Comparison of ENCODE assay signal across 30 mouse cellular contexts in genomic region chr14:7923635-7924034, GRCm38 (mm10). TPM values are rescaled to one million over a fixed set of nuclear protein-coding genes. Genes with fewer than 3 reads are reported as not detected.
DNase-seq lines count a peak whose midpoint lies in the region; ATAC-seq and TF ChIP-seq lines count a peak whose summit lies in the region.
"Had no signal": no experiment of that assay in that cellular context is flagged by ENCODE, and none has a peak within 500 bp of the region (broad histone marks: within the 10 kb centered on the region; RNA-seq: fewer than 3 reads in every experiment).

No protein-coding gene starts in this region.

- DNase-seq in CH12.LX (ENCODE audit: extremely low read depth), result peak; percentile 29
- no peak for DNase-seq in liver
- no peak for DNase-seq in frontal cortex, postnatal 14 days (ENCODE audit: low spot score in 2 of 2)
- DNase-seq: adrenal gland, adult 8-10 months; adrenal gland, postnatal 14 days; adrenal gland, postnatal 36 days; cerebellum, adult 11-12 months; cerebellum, adult 2 months; cerebellum, adult 9-10 months; cerebellum, postnatal 10 days; cerebellum, postnatal 25 days; embryo, embryonic 11 days had no signal

- no peak for TF ChIP-seq RAD21 in CH12.LX (IDR thresholded peaks at IDR 0.05; ENCODE audit: low read depth, low read length)

- TF ChIP-seq CTCF in CH12.LX (conservative IDR thresholded peaks at IDR 0.05 in 1 of 2, IDR thresholded peaks at IDR 0.05 in 1 of 2; ENCODE audit: low read depth in 2 of 2, low read length in 2 of 2), result no peak

- dilution Hi-C loops in CH12.LX (cut with MboI; ENCODE audit: extremely low pct_ligation_motif_present, extremely low pct_unique_long_range_greater_than_20kb, low sequenced_read_pairs), result no loop called here

- H3K27ac ChIP-seq in CH12.LX (ENCODE audit: insufficient read depth, low read depth), result no peak overlapping the region
- H3K27ac ChIP-seq in intestine, embryonic 16.5 days (ENCODE audit: low read length), result no peak overlapping the region
- H3K27ac ChIP-seq in heart, embryonic 12.5 days (ENCODE audit: poor library complexity, severe bottlenecking), result no peak overlapping the region
- H3K27ac ChIP-seq: embryonic facial prominence, embryonic 13.5 days; embryonic facial prominence, embryonic 15.5 days; forebrain, embryonic 10.5 days; forebrain, embryonic 12.5 days had no signal

- H3K4me1 ChIP-seq in CH12.LX (ENCODE audit: control insufficient read depth in 1 of 2, insufficient read depth in 2 of 2), result peaks cover 8 to 34% of the 10 kb centered on the region in 2 experiments
- H3K4me1 ChIP-seq in intestine, embryonic 16.5 days (ENCODE audit: control insufficient read depth, insufficient read depth, low read length), result peaks cover 6% of the 10 kb centered on the region; the same call in 1 of the 2 replicates
- no peaks in the 10 kb centered on the region for H3K4me1 ChIP-seq in heart, embryonic 12.5 days (replicated peaks)
- H3K4me1 ChIP-seq: embryonic facial prominence, embryonic 13.5 days; embryonic facial prominence, embryonic 15.5 days; forebrain, embryonic 10.5 days; forebrain, embryonic 12.5 days had no signal

- H3K9me3 ChIP-seq in CH12.LX (replicated peaks; ENCODE audit: low read length), result peaks cover 5% of the 10 kb centered on the region
- H3K9me3 ChIP-seq in intestine, embryonic 16.5 days (ENCODE audit: control insufficient read depth, low read length), result 0 out of 2 replicates have a peak, but pooled peaks cover 3% of the 10 kb centered on the region
- no peaks in the 10 kb centered on the region for H3K9me3 ChIP-seq in heart, embryonic 12.5 days (replicated peaks)
- H3K9me3 ChIP-seq: embryonic facial prominence, embryonic 13.5 days; embryonic facial prominence, embryonic 15.5 days; forebrain, embryonic 10.5 days; forebrain, embryonic 12.5 days; G1E had no signal

- TF ChIP-seq EP300 in CH12.LX (IDR thresholded peaks at IDR 0.05; ENCODE audit: low read length), result peak; percentile 87

- no peak overlapping the region for H3K4me3 ChIP-seq in CH12.LX (replicated peaks in 1 of 3; ENCODE audit: low read depth in 2 of 3, low read length in 2 of 3, poor library complexity in 1 of 3)
- no peak overlapping the region for H3K4me3 ChIP-seq in intestine, embryonic 16.5 days (ENCODE audit: low read length)
- H3K4me3 ChIP-seq in heart, embryonic 12.5 days, result no peak overlapping the region
- H3K4me3 ChIP-seq: embryonic facial prominence, embryonic 13.5 days; embryonic facial prominence, embryonic 15.5 days; erythroblast, embryonic 14.5 days; forebrain, embryonic 10.5 days; forebrain, embryonic 12.5 days had no signal

- H3K27me3 ChIP-seq in CH12.LX (replicated peaks), result no peaks in the 10 kb centered on the region
- no peaks in the 10 kb centered on the region for H3K27me3 ChIP-seq in intestine, embryonic 16.5 days (replicated peaks; ENCODE audit: control insufficient read depth, insufficient read depth, low read length)
- H3K27me3 ChIP-seq in heart, embryonic 12.5 days (replicated peaks), result no peaks in the 10 kb centered on the region
- H3K27me3 ChIP-seq: embryonic facial prominence, embryonic 13.5 days; embryonic facial prominence, embryonic 15.5 days; forebrain, embryonic 12.5 days; Patski had no signal

- peaks cover 79 to 94% of the 10 kb centered on the region in 2 experiments for H3K36me3 ChIP-seq in CH12.LX (replicated peaks in 1 of 2; ENCODE audit: control insufficient read depth in 1 of 2, insufficient read depth in 1 of 2, low read length in 1 of 2)
- H3K36me3 ChIP-seq in intestine, embryonic 16.5 days (ENCODE audit: control insufficient read depth, insufficient read depth, low read length), result peaks cover 33% of the 10 kb centered on the region
- peaks cover 86% of the 10 kb centered on the region for H3K36me3 ChIP-seq in heart, embryonic 12.5 days

- no peak overlapping the region for H3K9ac ChIP-seq in CH12.LX (ENCODE audit: insufficient read depth, low read depth)
- no peak overlapping the region for H3K9ac ChIP-seq in intestine, embryonic 16.5 days (ENCODE audit: low read depth, low read length)
- H3K9ac ChIP-seq in heart, embryonic 12.5 days, result no peak overlapping the region
- H3K9ac ChIP-seq: embryonic facial prominence, embryonic 13.5 days; embryonic facial prominence, embryonic 15.5 days; forebrain, embryonic 12.5 days had no signal

- in situ Hi-C loops in CH12.LX (cut with MboI; ENCODE audit: low pct_ligation_motif_present, low pct_unique_long_range_greater_than_20kb, low sequenced_read_pairs), result no loop called here

- H3K4me2 ChIP-seq in CH12.LX (ENCODE audit: insufficient read depth, low read depth, poor library complexity, severe bottlenecking), result no peak overlapping the region
- no peak overlapping the region for H3K4me2 ChIP-seq in intestine, embryonic 16.5 days (ENCODE audit: low read depth, low read length)
- H3K4me2 ChIP-seq in heart, embryonic 12.5 days, result no peak overlapping the region
- H3K4me2 ChIP-seq: embryonic facial prominence, embryonic 13.5 days; embryonic facial prominence, embryonic 15.5 days; forebrain, embryonic 12.5 days had no signal

- ATAC-seq in common myeloid progenitor, adult 5-6 weeks (replicated peaks; ENCODE audit: low read depth, poor library complexity, severe bottlenecking), result peak; percentile 72
- ATAC-seq in hematopoietic stem cell, adult 5-6 weeks (replicated peaks in 1 of 2; ENCODE audit: insufficient read depth in 1 of 2, low FRiP score in 2 of 2, low TSS enrichment in 1 of 2, low read depth in 1 of 2, poor library complexity in 2 of 2, severe bottlenecking in 2 of 2), result 0 out of 4 replicates have a peak, but pooled peaks have one; percentile 34
- ATAC-seq in megakaryocyte, adult 5-6 weeks (ENCODE audit: poor library complexity, severe bottlenecking), result peak; percentile 42
- no peak for ATAC-seq in intestine, embryonic 16.5 days
- no peak for ATAC-seq in heart, embryonic 12.5 days (ENCODE audit: insufficient number of reproducible peaks, low FRiP score)
- ATAC-seq: activated CD4-positive, CD25-positive, alpha-beta regulatory T cell, adult 4 months; forebrain, embryonic 14.5 days; forebrain, embryonic 16.5 days; Patski had no signal

- no peak for TF ChIP-seq POLR2A in CH12.LX (IDR thresholded peaks at IDR 0.05; ENCODE audit: low read depth, low read length)

- H3K79me2 ChIP-seq in CH12.LX (replicated peaks; ENCODE audit: control insufficient read depth, extremely low read depth, insufficient read depth, poor library complexity, severe bottlenecking), result no peaks in the 10 kb centered on the region

TF ChIP-seq in CH12.LX, 34 proteins besides CTCF, POLR2A, EP300 and RAD21:
- TF ChIP-seq ZNF384 (IDR thresholded peaks at IDR 0.05; ENCODE audit: low read depth, low read length) (no peak), USF2 (conservative IDR thresholded peaks at IDR 0.05; ENCODE audit: low read depth, low read length) (no peak), USF1 (IDR thresholded peaks at IDR 0.05; ENCODE audit: low read depth, low read length) (no peak), HCFC1 (IDR thresholded peaks at IDR 0.05; ENCODE audit: low read depth, low read length) (no peak), JUND (conservative IDR thresholded peaks at IDR 0.05; ENCODE audit: low read depth, low read length) (no peak), IRF4 (IDR thresholded peaks at IDR 0.05; ENCODE audit: low read depth, low read length) (peak; percentile 86), PAX5 (IDR thresholded peaks at IDR 0.05; ENCODE audit: low read length) (no peak), TCF12 (IDR thresholded peaks at IDR 0.05; ENCODE audit: low read depth, low read length) (no peak)

RNA-seq across cellular contexts. Expression of gene Gm45521, which starts 33.5 kb away (rescaled TPM):
- not detected in 2 replicates for total RNA-seq in CH12.LX (2012; rRNA removed)
- not detected in 2 replicates for total RNA-seq in CH12.LX (2014; rRNA removed)
- not detected in 2 replicates for polyA plus RNA-seq in CH12.LX (2012; ENCODE audit: insufficient read length, low read depth)
- not detected in 2 replicates for total RNA-seq in common myeloid progenitor, adult 5-6 weeks (2017)
- not detected in 2 replicates for total RNA-seq in hematopoietic stem cell, adult 5-6 weeks (2017)
- not detected in 2 replicates for total RNA-seq in megakaryocyte, adult 5-6 weeks (2015)
- not detected in 2 replicates for total RNA-seq in megakaryocyte, adult 5-6 weeks (2017)
- not detected in 2 replicates for polyA plus RNA-seq in intestine, embryonic 16.5 days (2015; fragmentation: Nextera tagmentation; extraction: Ambion mirVana)
- not detected in 2 replicates for polyA plus RNA-seq in heart, embryonic 12.5 days (2016; fragmentation: Nextera tagmentation; extraction: Ambion mirVana)
- total RNA-seq: adrenal gland, adult 18-20 months; adrenal gland, adult 8-10 months; adrenal gland, postnatal 14 days; adrenal gland, postnatal 36 days; G1E had no signal
- polyA plus RNA-seq: activated CD4-positive, CD25-positive, alpha-beta regulatory T cell, adult 4 months; C2C12; cerebellum, adult 2 months; embryonic facial prominence, embryonic 11.5 days; embryonic facial prominence, embryonic 13.5 days; embryonic facial prominence, embryonic 15.5 days; erythroblast, embryonic 14.5 days; forebrain, embryonic 12.5 days; G1E; Patski had no signal

Comparison
In these comparisons a context has a peak if more than half of its experiments do, and no peak if none do; other contexts are left out.
1. ATAC-seq: peak in common myeloid progenitor, adult 5-6 weeks (single experiment), hematopoietic stem cell, adult 5-6 weeks (2 of 2) and megakaryocyte, adult 5-6 weeks (single experiment); none in intestine, embryonic 16.5 days (single experiment) and heart, embryonic 12.5 days (single experiment).